Mouse (Mus musculus) frontal cortex, postnatal 25 days (tissue): ENCODE measurements at regions not wholly inside any gene's neighbourhood (a gene's known extent, or its start where the extent isn't known, plus 50 kb on each side); places are given as distances from the start of the nearest gene placed in this dataset.

ENCODE experiments used
- DNase-seq, 2 experiments: peaks; one replicate each; pipeline ENCODE4 v3.0.0; 2022; ENCODE audit warnings: low spot score in 2 of 2

GRCm38 (mm10) chr5:28563401-28563800, 96.3 kb upstream of the Shh start:
- DNase-seq = no peak

DNA sequence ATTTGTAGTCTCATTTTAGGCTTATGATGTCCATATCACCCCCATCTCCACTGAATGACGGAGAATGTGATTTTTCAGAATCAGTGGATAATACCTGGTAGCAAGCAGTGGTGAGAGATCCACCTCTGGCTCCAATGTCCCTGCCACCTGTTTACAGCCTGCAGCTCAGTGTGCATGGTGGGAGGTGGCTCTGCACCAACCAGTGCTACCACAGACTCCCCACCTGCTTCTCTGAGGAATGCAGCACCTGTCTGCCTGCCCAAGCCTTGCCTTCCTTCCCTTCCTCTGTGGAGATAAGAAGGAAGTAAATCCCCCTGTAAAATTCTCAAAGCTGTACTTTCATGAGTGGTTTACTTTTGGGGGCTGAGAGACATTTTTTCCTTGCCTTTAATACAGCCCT, 95.9 kb upstream of the Shh start:
- DNase-seq = no peak

DNA sequence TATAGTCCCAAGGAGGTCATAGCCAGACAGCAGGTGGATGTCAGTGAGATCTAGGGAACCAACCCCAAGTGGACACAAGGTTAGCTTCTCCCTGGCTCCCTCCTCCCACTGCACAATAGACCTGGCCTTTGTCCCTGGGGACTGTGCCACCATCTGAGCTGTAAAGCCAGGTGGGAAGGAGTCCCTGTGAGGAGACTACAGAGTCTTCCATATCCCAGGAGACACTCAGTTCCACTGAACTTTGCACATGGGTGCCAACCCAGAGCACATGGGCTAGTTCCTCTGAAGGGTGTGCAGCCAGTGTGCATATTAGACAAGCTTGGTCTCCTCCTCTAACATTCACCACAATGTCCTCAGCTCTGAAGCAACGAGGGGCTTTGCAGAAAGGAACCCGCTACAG, 86.5 kb upstream of the Shh start:
- DNase-seq = no peak

- no peak for DNase-seq
Observed at GRCm38 (mm10) chr5:28530202-28530855, 63.3 kb upstream of the Shh start.

- no peak for DNase-seq
Observed at GRCm38 (mm10) chr5:28526435-28526834, 59.4 kb upstream of the Shh start.

DNA sequence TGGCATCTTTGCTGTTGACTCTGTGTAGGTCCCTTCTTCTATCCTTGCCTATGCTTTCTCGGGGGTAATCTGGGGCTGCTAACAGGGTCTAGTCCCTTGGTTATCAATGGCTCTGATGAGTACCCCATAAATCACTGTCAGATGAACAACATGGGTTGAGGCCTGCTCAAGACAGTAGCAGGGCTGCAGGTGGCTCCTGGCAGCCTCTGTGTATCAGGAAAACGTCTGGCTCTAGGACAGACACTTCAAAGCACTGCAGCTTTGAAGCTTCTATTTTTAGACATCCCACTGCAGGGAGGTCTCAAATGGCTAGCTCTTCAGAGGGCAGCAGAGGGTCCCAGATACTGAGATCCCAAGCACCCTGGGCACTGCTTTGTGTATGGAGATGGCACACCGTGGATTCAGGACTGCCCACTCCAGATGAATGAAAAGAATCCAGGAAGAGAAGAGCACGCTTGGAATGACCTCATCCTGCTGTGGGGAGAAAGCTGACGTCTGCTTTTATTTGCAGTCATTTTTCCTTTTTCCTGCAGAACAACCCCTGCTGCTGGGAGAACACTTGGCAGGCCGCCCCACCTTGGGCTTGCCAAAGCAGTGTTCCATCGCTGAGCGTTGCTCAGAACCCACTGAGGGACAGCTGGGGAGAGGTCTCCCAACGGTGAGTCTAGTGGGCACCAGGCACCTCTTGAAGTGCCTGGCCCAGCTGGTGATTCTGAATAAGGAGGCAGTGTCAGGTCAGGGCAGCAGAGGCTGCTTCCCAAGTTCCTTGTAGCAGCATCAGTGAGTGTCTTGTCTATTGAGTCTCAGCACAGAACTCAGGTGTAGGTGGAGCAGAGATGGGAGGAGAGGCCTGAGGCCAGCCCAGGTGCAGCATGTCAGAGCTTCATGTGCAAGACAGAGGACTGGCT, 54.0 kb upstream of the Shh start:
- peak; percentile 6 to 37 for DNase-seq

DNA sequence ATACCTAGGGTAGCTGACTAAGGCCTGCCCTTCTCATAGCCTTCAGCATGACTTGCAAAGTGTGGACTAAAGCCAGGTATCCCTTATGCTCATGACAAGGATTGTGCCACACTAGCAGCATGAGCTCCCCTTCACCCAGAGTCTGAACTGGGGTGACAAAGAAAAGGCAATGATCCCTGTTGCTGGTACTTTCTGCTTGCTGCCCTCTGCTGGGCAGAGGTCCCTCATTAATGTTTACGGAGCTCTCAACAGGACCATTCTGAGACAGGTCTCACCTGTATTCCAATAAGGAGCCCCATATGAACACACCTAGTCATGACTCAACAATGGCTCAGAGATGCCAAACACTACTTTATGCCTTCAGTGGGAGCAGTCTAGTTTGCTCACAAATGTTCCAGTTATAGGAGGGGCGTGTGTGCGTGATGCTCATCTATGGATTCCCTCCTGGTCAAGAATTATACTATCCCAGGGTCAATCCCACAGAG, 52.0 kb upstream of the Shh start:
- DNase-seq = no peak
